Mouse (Mus musculus) testis, postnatal 10 days (tissue): ENCODE data around the gene Pax5.

ENCODE experiments used
- DNase-seq: peaks from one replicate; pipeline ENCODE4 v3.0.0; 2021; ENCODE audit warnings: low spot score

Gene Pax5

GRCm38 (mm10) chr4:44664767-44665056 lies 45.6 kb downstream of the Pax5 start:
- DNase-seq: no peak

- peak; percentile 53 for DNase-seq
These were observed 46.1 kb downstream of the Pax5 start for GRCm38 (mm10) chr4:44664004-44664766.

GRCm38 (mm10) chr4:44663489-44663888 lies 46.8 kb downstream of the Pax5 start:
- DNase-seq: no peak

GRCm38 (mm10) chr4:44645181-44645580 lies 65.1 kb downstream of the Pax5 start:
- DNase-seq: no peak

GRCm38 (mm10) chr4:44641831-44642587 lies 68.3 kb downstream of the Pax5 start:
- no peak for DNase-seq

- DNase-seq: no peak
These were observed 74.7 kb downstream of the Pax5 start for GRCm38 (mm10) chr4:44635618-44636017.

GRCm38 (mm10) chr4:44633694-44634524 lies 76.4 kb downstream of the Pax5 start:
- no peak for DNase-seq

- DNase-seq: no peak
These were observed 80.2 kb downstream of the Pax5 start for GRCm38 (mm10) chr4:44630059-44630458.

- DNase-seq: no peak
These were observed 82.4 kb downstream of the Pax5 start for GRCm38 (mm10) chr4:44627890-44628289.

- DNase-seq: no peak
These were observed 85.2 kb downstream of the Pax5 start for GRCm38 (mm10) chr4:44625108-44625424.

- no peak for DNase-seq
These were observed 85.8 kb downstream of the Pax5 start for GRCm38 (mm10) chr4:44624232-44625107.

GRCm38 (mm10) chr4:44623435-44623727 lies 86.9 kb downstream of the Pax5 start:
- DNase-seq: no peak

GRCm38 (mm10) chr4:44622682-44623434 lies 87.4 kb downstream of the Pax5 start:
- DNase-seq: no peak

- DNase-seq: no peak
These were observed 90.0 kb downstream of the Pax5 start for GRCm38 (mm10) chr4:44620241-44620640.

GRCm38 (mm10) chr4:44614066-44614667 lies 96.1 kb downstream of the Pax5 start:
- no peak for DNase-seq

- no peak for DNase-seq
These were observed 97.9 kb downstream of the Pax5 start for GRCm38 (mm10) chr4:44612392-44612791.

GRCm38 (mm10) chr4:44605453-44605852 lies 104.8 kb downstream of the Pax5 start:
- no peak for DNase-seq

- no peak for DNase-seq
These were observed 108.0 kb downstream of the Pax5 start for GRCm38 (mm10) chr4:44602257-44602801.

- DNase-seq: no peak
These were observed 108.9 kb downstream of the Pax5 start for GRCm38 (mm10) chr4:44601370-44601769.

GRCm38 (mm10) chr4:44600875-44601274 lies 109.4 kb downstream of the Pax5 start:
- DNase-seq: peak; percentile 53

GRCm38 (mm10) chr4:44597965-44598364 lies 112.3 kb downstream of the Pax5 start:
- no peak for DNase-seq
